Mouse (Mus musculus): ENCODE measurements around the gene Vipas39. TPM values are rescaled to one million over a fixed set of nuclear protein-coding genes. Genes with fewer than 3 reads are reported as not detected.
A peak's percentile ranks its signal among the peaks of the same experiment; 100 is the strongest.
"Not testable (repeated sequence)": the region's sequence is repeated elsewhere in the genome, so short reads cannot be mapped to it uniquely, and the experiment has no call there.

Vipas39 gene
- polyA plus RNA-seq, 1 experiment from 2014 or later: 59.7 TPM

GRCm38 (mm10) chr12:87212844-87213606, 53.0 kb downstream of the Vipas39 start:
- Histone ChIP-seq H3K36me3 (replicated peaks) (no peaks in the 10 kb centered on the region), H3K27ac (no peak overlapping the region), H3K9me3 (no peaks in the 10 kb centered on the region), H3K27me3 (no peaks in the 10 kb centered on the region), H3K4me3 (replicated peaks) (no peak overlapping the region), H3K4me2 (no peak overlapping the region), H3K9ac (no peak overlapping the region), H3K4me1 (0 out of 2 replicates have a peak, but pooled peaks cover 2% of the 10 kb centered on the region)
- ATAC-seq (ENCODE audit: low FRiP score): no peak
- 72% methylated on average over 2 of the region's 2 CpGs for WGBS

GRCm38 (mm10) chr12:87205789-87206188, 60.3 kb downstream of the Vipas39 start:
- H3K4me1 ChIP-seq; H3K27ac ChIP-seq; H3K9me3 ChIP-seq; ATAC-seq (ENCODE audit: low FRiP score); H3K4me3 ChIP-seq (replicated peaks); H3K36me3 ChIP-seq (replicated peaks); H3K4me2 ChIP-seq; H3K27me3 ChIP-seq; H3K9ac ChIP-seq: not testable (repeated sequence)
- 92% methylated on average over 5 of the region's 5 CpGs for WGBS

- no peak for ATAC-seq (ENCODE audit: low FRiP score)
- H3K4me2 ChIP-seq: no peak overlapping the region
- H3K27ac ChIP-seq: no peak overlapping the region
- no peak overlapping the region for H3K9ac ChIP-seq
- 76% methylated on average over 5 of the region's 5 CpGs for WGBS
- H3K4me1 ChIP-seq: peaks cover 13% of the 10 kb centered on the region
- H3K9me3 ChIP-seq: no peaks in the 10 kb centered on the region
- H3K27me3 ChIP-seq: no peaks in the 10 kb centered on the region
- H3K36me3 ChIP-seq (replicated peaks): no peaks in the 10 kb centered on the region
- H3K4me3 ChIP-seq (replicated peaks): no peak overlapping the region
Measured at GRCm38 (mm10) chr12:87201694-87202093, 64.4 kb downstream of the Vipas39 start.

- peak; percentile 97 for ATAC-seq (ENCODE audit: low FRiP score)
- peak within 1 kb of the TSS; percentile 85 for H3K4me2 ChIP-seq
- under 1% methylated on average over 58 of the region's 70 CpGs for WGBS
- peak within 1 kb of the TSS; percentile 92 for H3K4me3 ChIP-seq (replicated peaks)
- H3K27me3 ChIP-seq: no peaks in the 10 kb centered on the region
- H3K36me3 ChIP-seq (replicated peaks): no peaks in the 10 kb centered on the region
- peak within 1 kb of the TSS; percentile 90 for H3K9ac ChIP-seq
- peak within 1 kb of the TSS; percentile 94 for H3K27ac ChIP-seq
- peaks cover 13% of the 10 kb centered on the region for H3K4me1 ChIP-seq
- no peaks in the 10 kb centered on the region for H3K9me3 ChIP-seq
Measured at GRCm38 (mm10) chr12:87199973-87200586, 66.0 kb downstream of the Vipas39 start, which contains the start of gene Tmed8. Gene Tmed8 (minus strand): TSS chr12:87200454.

- Histone ChIP-seq H3K36me3 (replicated peaks) (no peaks in the 10 kb centered on the region), H3K27me3 (no peaks in the 10 kb centered on the region), H3K9me3 (no peaks in the 10 kb centered on the region), H3K27ac (peak within 1 kb of the TSS; percentile 94), H3K9ac (peak within 1 kb of the TSS; percentile 90), H3K4me2 (peak within 1 kb of the TSS; percentile 85), H3K4me1 (peaks cover 13% of the 10 kb centered on the region), H3K4me3 (replicated peaks) (peak within 1 kb of the TSS; percentile 92)
- ATAC-seq (ENCODE audit: low FRiP score): peak; percentile 66
- WGBS: under 1% methylated on average over 38 of the region's 38 CpGs
Measured at GRCm38 (mm10) chr12:87199206-87199972, 66.7 kb downstream of the Vipas39 start, which contains the start of gene Samd15. Gene Samd15 (plus strand): TSS chr12:87199723.

GRCm38 (mm10) chr12:87198792-87199191, 67.3 kb downstream of the Vipas39 start:
- WGBS: 47% methylated on average over 6 of the region's 6 CpGs
- Histone ChIP-seq H3K27ac (no peak overlapping the region), H3K9ac (peak overlapping the region; percentile 90), H3K36me3 (replicated peaks) (no peaks in the 10 kb centered on the region), H3K4me1 (peaks cover 13% of the 10 kb centered on the region), H3K4me3 (replicated peaks) (peak overlapping the region; percentile 92), H3K27me3 (no peaks in the 10 kb centered on the region), H3K9me3 (no peaks in the 10 kb centered on the region), H3K4me2 (peak overlapping the region; percentile 85)
- ATAC-seq (ENCODE audit: low FRiP score): no peak

- no peak overlapping the region for H3K4me3 ChIP-seq (replicated peaks)
- no peak overlapping the region for H3K27ac ChIP-seq
- H3K9me3 ChIP-seq: no peaks in the 10 kb centered on the region
- H3K4me2 ChIP-seq: no peak overlapping the region
- H3K9ac ChIP-seq: no peak overlapping the region
- ATAC-seq (ENCODE audit: low FRiP score): no peak
- peaks cover 17% of the 10 kb centered on the region for H3K4me1 ChIP-seq
- H3K36me3 ChIP-seq (replicated peaks): no peaks in the 10 kb centered on the region
- H3K27me3 ChIP-seq: no peaks in the 10 kb centered on the region
Measured at GRCm38 (mm10) chr12:87196310-87196709, 69.7 kb downstream of the Vipas39 start.

- peaks cover 17% of the 10 kb centered on the region for H3K4me1 ChIP-seq
- H3K36me3 ChIP-seq (replicated peaks): no peaks in the 10 kb centered on the region
- 88% methylated on average over 1 of the region's 1 CpGs for WGBS
- no peak overlapping the region for H3K4me2 ChIP-seq
- no peak overlapping the region for H3K4me3 ChIP-seq (replicated peaks)
- no peaks in the 10 kb centered on the region for H3K27me3 ChIP-seq
- H3K27ac ChIP-seq: no peak overlapping the region
- no peak for ATAC-seq (ENCODE audit: low FRiP score)
- H3K9me3 ChIP-seq: no peaks in the 10 kb centered on the region
- no peak overlapping the region for H3K9ac ChIP-seq
Measured at GRCm38 (mm10) chr12:87195069-87195468, 71.0 kb downstream of the Vipas39 start.

GRCm38 (mm10) chr12:87193008-87193407, 73.0 kb downstream of the Vipas39 start:
- Histone ChIP-seq H3K9ac (no peak overlapping the region), H3K9me3 (no peaks in the 10 kb centered on the region), H3K4me2 (no peak overlapping the region), H3K27ac (no peak overlapping the region), H3K4me1 (0 out of 2 replicates have a peak, but pooled peaks cover 5% of the 10 kb centered on the region), H3K27me3 (no peaks in the 10 kb centered on the region), H3K4me3 (replicated peaks) (no peak overlapping the region), H3K36me3 (replicated peaks) (no peaks in the 10 kb centered on the region)
- WGBS: 95% methylated on average over 3 of the region's 3 CpGs
- no peak for ATAC-seq (ENCODE audit: low FRiP score)

Small RNAs within 50 kb of the gene (microRNA-seq; reads per million reads assigned to microRNA genes)
- not detected for gene Gm47293

Other genes starting within 250 kb of the Vipas39 start
- gene Tmem63c, start 244.9 kb downstream of the Vipas39 start, polyA plus RNA-seq (2016; fragmentation: Nextera tagmentation; extraction: Ambion mirVana): 1.5 and 1.6 TPM in 2 replicates
- gene Ngb, start 163.7 kb downstream of the Vipas39 start, polyA plus RNA-seq (2016; fragmentation: Nextera tagmentation; extraction: Ambion mirVana): 0.44 and 0.57 TPM in 2 replicates
- gene Gstz1, start 119.1 kb downstream of the Vipas39 start, polyA plus RNA-seq (2016; fragmentation: Nextera tagmentation; extraction: Ambion mirVana): 24.3 and 28.3 TPM in 2 replicates
- 16.2 and 16.6 TPM in 2 replicates for gene Pomt2, start 118.3 kb downstream of the Vipas39 start, polyA plus RNA-seq (2016; fragmentation: Nextera tagmentation; extraction: Ambion mirVana)
- gene Samd15, start 66.5 kb downstream of the Vipas39 start, polyA plus RNA-seq (2016; fragmentation: Nextera tagmentation; extraction: Ambion mirVana): 1.4 and 1.7 TPM in 2 replicates
- gene Tmed8, start 65.8 kb downstream of the Vipas39 start, polyA plus RNA-seq (2016; fragmentation: Nextera tagmentation; extraction: Ambion mirVana): 6.0 and 6.4 TPM in 2 replicates
- 0.73 and 1.1 TPM in 2 replicates for gene Noxred1, start 27.5 kb downstream of the Vipas39 start, polyA plus RNA-seq (2016; fragmentation: Nextera tagmentation; extraction: Ambion mirVana)
- gene Ahsa1, start 223 bp upstream of the Vipas39 start, polyA plus RNA-seq (2016; fragmentation: Nextera tagmentation; extraction: Ambion mirVana): 204 and 205 TPM in 2 replicates
- gene Ism2, start 33.4 kb upstream of the Vipas39 start, polyA plus RNA-seq (2016; fragmentation: Nextera tagmentation; extraction: Ambion mirVana): 1.2 and 1.8 TPM in 2 replicates
- 50.8 and 54.2 TPM in 2 replicates for gene Sptlc2, start 122.1 kb upstream of the Vipas39 start, polyA plus RNA-seq (2016; fragmentation: Nextera tagmentation; extraction: Ambion mirVana)
- 283 and 293 TPM in 2 replicates for gene Slirp, start 177.6 kb upstream of the Vipas39 start, polyA plus RNA-seq (2016; fragmentation: Nextera tagmentation; extraction: Ambion mirVana)
- 48.8 and 55.9 TPM in 2 replicates for gene Alkbh1, start 177.8 kb upstream of the Vipas39 start, polyA plus RNA-seq (2016; fragmentation: Nextera tagmentation; extraction: Ambion mirVana)
- 149 and 153 TPM in 2 replicates for gene Snw1, start 206.0 kb upstream of the Vipas39 start, polyA plus RNA-seq (2016; fragmentation: Nextera tagmentation; extraction: Ambion mirVana)
- gene Gm5788, start 228.5 kb upstream of the Vipas39 start, polyA plus RNA-seq (2016; fragmentation: Nextera tagmentation; extraction: Ambion mirVana): not detected in 2 replicates
- gene Gm8300, start 248.1 kb upstream of the Vipas39 start, polyA plus RNA-seq (2016; fragmentation: Nextera tagmentation; extraction: Ambion mirVana): not detected in 2 replicates

All from forebrain, embryonic 12.5 days (tissue).